Mouse (Mus musculus): ENCODE data around the gene Elof1. TPM values are rescaled to one million over a fixed set of nuclear protein-coding genes. Genes with fewer than 3 reads are reported as not detected.

Elof1 gene
- polyA plus RNA-seq, 1 experiment from 2014 or later: 261 TPM

DNA sequence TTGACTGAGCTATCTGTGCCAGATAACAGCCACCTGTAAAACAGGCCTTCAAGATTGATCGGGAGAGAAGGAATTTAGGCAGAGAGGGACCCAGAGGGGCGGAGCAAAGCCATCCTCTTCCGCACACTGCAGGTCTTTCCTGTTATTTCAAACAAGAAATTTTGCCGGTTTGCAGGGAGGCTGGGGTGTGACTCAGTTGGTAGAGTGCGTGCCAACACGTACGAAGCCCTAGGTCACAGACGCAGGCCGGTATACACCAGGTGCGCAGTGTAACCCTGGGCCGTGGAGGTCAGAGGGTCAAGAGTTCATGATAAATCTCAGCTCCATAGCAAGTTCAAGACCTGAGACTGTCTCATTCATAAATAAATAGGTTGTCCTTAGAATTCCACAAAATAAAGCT, 15.2 kb upstream of the Elof1 start:
- WGBS: 50% methylated on average over 11 of the region's 11 CpGs
- Histone ChIP-seq H3K4me3 (peak overlapping the region; percentile 40), H3K27me3 (ENCODE audit: insufficient read depth, poor library complexity, severe bottlenecking) (peaks cover 75% of the 10 kb centered on the region)

DNA sequence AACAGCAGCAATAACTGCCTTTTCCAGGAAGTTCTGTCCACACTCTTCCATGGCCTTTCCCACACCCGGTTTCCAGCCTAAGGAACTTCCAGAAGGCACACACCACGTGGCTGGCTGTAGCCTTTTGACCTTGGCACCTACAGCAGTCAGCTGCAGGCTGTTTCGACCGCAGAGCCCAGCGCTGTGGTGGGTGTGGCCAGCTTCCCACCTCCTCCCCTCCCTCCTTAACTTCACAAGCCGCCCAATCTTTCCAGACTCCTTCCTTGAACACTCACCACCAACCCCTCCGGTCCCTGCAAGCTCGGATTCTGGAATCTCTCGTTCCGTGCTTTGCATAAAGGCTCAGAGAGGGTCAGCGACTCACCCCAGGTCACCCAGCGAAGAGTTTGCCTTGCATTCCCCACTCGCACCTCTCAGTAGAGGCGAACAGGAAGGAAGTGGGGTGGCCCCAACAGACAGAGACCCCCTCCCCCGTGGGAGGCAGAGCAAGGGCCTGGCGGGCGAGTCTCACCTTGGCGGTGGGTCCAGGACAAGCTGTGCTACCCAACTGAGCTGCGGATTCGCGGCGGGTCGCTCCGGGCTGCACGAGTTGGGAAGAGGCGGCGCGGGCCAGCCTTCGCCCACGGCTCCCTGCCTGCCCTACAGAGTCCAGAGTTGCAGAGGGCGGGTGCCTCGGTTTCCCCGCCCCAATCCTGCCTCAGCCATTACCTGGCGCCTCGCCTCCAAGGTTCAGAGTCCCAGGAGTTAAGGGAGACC, 14.4 kb upstream of the Elof1 start:
- Histone ChIP-seq H3K4me3 (peak overlapping the region; percentile 40), H3K9me3 (no peaks in the 10 kb centered on the region), H3K27ac (peak overlapping the region; percentile 62), H3K36me3 (no peaks in the 10 kb centered on the region), H3K27me3 (ENCODE audit: insufficient read depth, poor library complexity, severe bottlenecking) (peaks cover 71% of the 10 kb centered on the region), H3K4me1 (replicated peaks) (peaks cover 12% of the 10 kb centered on the region)
- peak; percentile 37 for DNase-seq (ENCODE audit: low spot score)
- 1% methylated on average over 35 of the region's 35 CpGs for WGBS

More for the DNA sequence above, 15.2 kb upstream of the Elof1 start:
- Histone ChIP-seq H3K4me1 (replicated peaks) (peaks cover 19% of the 10 kb centered on the region), H3K9me3 (no peaks in the 10 kb centered on the region), H3K36me3 (no peaks in the 10 kb centered on the region), H3K27ac (no peak overlapping the region)
- DNase-seq (ENCODE audit: low spot score): no peak

DNA sequence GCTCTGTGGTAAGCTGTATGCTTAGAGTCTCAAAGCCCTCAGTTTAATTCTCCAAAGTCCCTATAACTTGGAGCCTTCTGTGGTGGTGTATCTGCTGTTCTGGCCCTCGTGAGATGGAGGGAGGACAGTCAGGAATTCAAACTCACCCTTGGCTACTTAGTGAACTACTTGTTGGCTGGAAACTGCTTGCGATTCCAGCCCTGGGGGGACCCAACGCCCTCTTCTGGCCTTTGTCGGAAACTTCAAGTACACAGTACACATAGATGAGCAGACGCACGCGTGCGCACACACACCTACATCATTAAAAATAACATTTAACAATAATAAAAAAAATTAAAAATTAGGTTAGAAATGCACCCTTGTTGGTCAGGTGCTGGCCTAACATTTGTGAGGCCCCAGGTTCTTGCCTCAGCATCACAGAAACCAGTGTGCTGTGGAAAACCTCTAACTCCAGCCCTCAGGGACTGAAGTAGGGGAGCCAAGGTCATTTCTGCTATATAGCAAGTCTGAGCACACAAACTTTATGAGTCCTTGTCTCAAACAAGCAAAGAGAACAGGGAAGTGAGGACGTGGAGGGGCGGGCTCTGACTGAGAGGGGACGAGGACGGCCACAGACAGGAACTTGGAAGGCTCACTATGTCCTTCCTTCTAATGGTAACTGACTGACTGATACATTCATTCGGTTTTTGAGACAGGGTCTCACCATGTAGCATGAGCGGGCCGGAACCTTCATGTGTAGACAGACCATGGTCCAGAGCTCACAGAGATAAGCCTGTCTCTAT, 8.5 kb upstream of the Elof1 start:
- no peak for DNase-seq (ENCODE audit: low spot score)
- H3K9me3 ChIP-seq: no peaks in the 10 kb centered on the region
- no peaks in the 10 kb centered on the region for H3K4me1 ChIP-seq (replicated peaks)
- H3K4me3 ChIP-seq: no peak overlapping the region
- WGBS: 88% methylated on average over 15 of the region's 15 CpGs
- no peaks in the 10 kb centered on the region for H3K36me3 ChIP-seq
- no peak overlapping the region for H3K27ac ChIP-seq
- H3K27me3 ChIP-seq (ENCODE audit: insufficient read depth, poor library complexity, severe bottlenecking): peaks cover 25% of the 10 kb centered on the region

DNA sequence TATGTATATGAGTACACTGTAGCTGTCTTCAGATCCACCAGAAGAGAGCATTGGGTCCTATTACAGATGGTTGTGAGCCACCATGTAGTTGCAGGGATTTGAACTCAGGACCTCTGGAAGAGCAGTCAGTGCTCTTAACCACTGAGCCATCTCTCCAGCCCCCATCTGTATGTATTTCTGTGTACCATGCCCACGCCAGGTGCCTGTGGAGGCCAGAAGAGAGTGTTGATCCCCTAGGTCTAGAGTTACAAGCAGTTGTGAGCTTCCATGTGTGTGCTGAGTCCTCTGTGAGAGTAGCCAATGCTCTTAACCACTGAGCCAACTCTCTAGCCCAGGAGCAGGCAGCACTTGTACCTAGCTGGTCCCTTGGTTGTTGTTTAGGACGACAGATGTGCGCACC, 7.2 kb upstream of the Elof1 start:
- Histone ChIP-seq H3K36me3 (no peaks in the 10 kb centered on the region), H3K9me3 (no peaks in the 10 kb centered on the region), H3K4me3 (no peak overlapping the region), H3K27ac (no peak overlapping the region), H3K4me1 (replicated peaks) (no peaks in the 10 kb centered on the region), H3K27me3 (ENCODE audit: insufficient read depth, poor library complexity, severe bottlenecking) (peaks cover 13% of the 10 kb centered on the region)
- WGBS: 87% methylated on average over 3 of the region's 3 CpGs
- no peak for DNase-seq (ENCODE audit: low spot score)

DNA sequence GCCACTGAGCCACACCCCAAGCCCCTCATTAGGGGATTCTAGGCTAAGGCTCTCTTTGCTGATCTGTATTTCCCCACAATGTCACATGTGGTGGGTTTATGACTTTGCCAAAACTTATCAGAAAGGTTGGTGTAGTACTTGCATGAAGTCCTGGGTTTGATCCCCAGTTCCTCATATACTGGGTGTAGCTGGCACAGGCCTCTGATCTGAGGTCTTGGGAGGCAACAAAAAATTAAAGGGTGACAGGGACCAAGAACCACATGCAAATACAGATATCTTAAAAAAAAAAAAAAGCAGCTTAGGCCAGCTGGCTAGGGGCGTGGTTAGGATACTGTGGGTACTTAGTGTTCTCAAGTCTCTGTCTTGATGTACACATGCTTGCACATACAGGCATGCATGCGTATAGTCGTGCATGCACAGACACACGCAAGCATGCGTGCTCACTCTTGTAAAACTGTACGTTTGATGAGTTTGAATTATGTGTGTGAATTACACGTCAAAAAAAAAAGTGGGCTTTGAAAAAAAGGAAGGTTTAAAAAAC, 6.2 kb upstream of the Elof1 start:
- Histone ChIP-seq H3K36me3 (no peaks in the 10 kb centered on the region), H3K4me3 (no peak overlapping the region), H3K27me3 (ENCODE audit: insufficient read depth, poor library complexity, severe bottlenecking) (0 out of 2 replicates have a peak, but pooled peaks cover 4% of the 10 kb centered on the region), H3K9me3 (no peaks in the 10 kb centered on the region), H3K27ac (no peak overlapping the region), H3K4me1 (replicated peaks) (peaks cover under 1% of the 10 kb centered on the region; the same call in 1 of the 2 replicates)
- DNase-seq (ENCODE audit: low spot score): no peak
- 87% methylated on average over 7 of the region's 7 CpGs for WGBS

DNA sequence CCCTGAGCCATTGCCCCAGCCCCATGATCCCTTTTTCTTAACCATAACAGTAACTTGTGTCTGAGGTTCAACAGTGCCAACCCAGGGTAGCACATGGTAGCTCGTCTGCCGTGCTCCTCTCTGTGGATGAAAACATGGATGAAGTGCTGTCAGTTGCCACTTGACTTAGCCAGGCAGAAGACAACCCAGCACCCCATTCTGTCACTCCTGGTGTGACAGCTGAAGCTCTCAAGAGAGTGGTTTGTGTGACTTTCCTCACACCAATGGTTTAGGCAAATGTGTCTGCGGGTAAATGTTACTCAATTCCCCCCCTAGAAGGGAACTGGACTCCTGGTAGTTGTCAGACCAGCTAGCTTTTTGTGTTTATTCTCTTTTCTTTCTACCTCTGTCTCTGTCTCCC, 5.0 kb upstream of the Elof1 start:
- Histone ChIP-seq H3K4me3 (no peak overlapping the region), H3K27me3 (ENCODE audit: insufficient read depth, poor library complexity, severe bottlenecking) (0 out of 2 replicates have a peak, but pooled peaks cover 4% of the 10 kb centered on the region), H3K4me1 (replicated peaks) (peaks cover 10% of the 10 kb centered on the region), H3K36me3 (no peaks in the 10 kb centered on the region), H3K27ac (no peak overlapping the region), H3K9me3 (no peaks in the 10 kb centered on the region)
- DNase-seq (ENCODE audit: low spot score): no peak
- 82% methylated on average over 3 of the region's 3 CpGs for WGBS

DNA sequence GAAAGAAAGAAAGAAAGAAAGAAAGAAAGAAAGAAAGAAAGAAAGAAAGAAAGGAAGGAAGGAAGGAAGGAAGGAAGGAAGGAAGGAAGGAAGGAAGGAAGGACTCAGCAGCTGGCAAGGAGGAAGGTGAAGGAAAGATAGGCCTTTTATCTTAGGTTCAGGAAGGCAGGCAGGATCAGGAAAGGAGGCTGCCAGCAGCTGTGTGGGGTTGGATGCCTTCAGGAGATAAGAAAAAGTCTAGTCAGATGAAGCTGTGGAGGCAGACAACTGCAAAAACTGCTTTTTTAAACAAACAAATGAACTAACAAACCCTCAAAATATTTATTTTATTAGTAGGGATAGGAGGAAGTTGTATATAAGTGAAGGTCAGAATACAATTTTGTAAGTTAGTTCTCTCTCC, 4.6 kb upstream of the Elof1 start:
- Histone ChIP-seq H3K27ac (no peak overlapping the region), H3K9me3 (no peaks in the 10 kb centered on the region), H3K36me3 (no peaks in the 10 kb centered on the region), H3K4me1 (replicated peaks) (peaks cover 13% of the 10 kb centered on the region), H3K27me3 (ENCODE audit: insufficient read depth, poor library complexity, severe bottlenecking) (no peaks in the 10 kb centered on the region), H3K4me3 (no peak overlapping the region)
- DNase-seq (ENCODE audit: low spot score): no peak

DNA sequence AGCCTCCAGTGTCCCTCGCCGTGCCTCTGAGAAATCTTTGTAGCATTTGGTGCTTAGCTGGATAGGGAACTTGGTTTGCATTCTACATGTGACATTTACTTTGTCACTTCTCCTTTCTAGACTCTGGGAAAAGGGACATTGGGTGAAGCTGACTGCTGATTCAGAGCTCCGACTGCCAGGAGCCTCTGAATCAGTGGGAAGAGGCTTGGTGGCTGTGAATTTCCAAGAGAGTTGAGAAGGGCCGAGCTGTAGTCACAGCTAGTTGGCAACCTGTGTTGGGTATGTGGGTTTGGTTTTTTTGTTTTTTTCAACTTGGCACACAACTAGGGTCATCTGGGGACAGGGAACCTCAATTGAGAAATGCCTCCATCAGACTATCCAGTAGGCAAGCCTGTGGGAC, 2.6 kb upstream of the Elof1 start:
- Histone ChIP-seq H3K36me3 (peaks cover 4% of the 10 kb centered on the region), H3K4me3 (no peak overlapping the region), H3K4me1 (replicated peaks) (peaks cover 24% of the 10 kb centered on the region), H3K9me3 (no peaks in the 10 kb centered on the region), H3K27ac (no peak overlapping the region), H3K27me3 (ENCODE audit: insufficient read depth, poor library complexity, severe bottlenecking) (no peaks in the 10 kb centered on the region)
- WGBS: 92% methylated on average over 4 of the region's 4 CpGs
- DNase-seq (ENCODE audit: low spot score): no peak

DNA sequence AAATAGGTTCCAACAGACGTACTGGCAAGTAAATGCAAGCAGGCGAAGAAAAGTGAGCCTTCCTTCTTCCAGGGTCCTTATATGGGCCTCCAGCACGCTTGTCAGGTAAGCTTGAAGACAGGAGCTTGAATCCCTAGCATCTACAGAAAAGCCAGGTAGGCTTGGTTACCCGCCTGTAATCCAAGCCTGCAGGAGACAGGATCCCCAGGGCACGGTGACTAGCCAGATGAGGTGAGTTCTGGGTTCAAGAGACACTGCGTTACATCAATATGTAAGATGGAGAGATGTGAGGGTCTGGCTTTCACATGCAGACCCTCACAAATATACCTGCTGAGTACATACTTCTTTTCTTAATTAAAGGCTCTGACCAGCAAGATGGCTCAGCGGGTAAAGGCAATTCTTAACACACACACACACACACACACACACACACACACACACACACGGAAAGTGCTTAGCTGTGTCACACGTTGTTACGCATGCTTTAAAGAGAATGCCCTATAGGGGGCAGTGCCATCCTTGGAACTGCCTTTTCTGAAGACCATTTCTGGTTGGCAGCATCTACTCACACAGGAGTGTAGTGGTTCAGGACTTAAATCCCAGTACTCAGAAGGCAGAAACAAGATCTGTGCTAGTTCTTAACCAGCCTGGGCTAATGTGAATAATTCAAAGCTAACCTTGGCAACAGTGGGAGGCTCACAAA, 933 bp upstream of the Elof1 start:
- WGBS: 47% methylated on average over 10 of the region's 10 CpGs
- peak; percentile 45 for DNase-seq (ENCODE audit: low spot score)
- Histone ChIP-seq H3K27me3 (ENCODE audit: insufficient read depth, poor library complexity, severe bottlenecking) (no peaks in the 10 kb centered on the region), H3K36me3 (peaks cover 20% of the 10 kb centered on the region), H3K4me3 (peak overlapping the region; percentile 97), H3K9me3 (no peaks in the 10 kb centered on the region), H3K4me1 (replicated peaks) (peaks cover 24% of the 10 kb centered on the region), H3K27ac (peak overlapping the region; percentile 92; the same call in 1 of the 2 replicates)

DNA sequence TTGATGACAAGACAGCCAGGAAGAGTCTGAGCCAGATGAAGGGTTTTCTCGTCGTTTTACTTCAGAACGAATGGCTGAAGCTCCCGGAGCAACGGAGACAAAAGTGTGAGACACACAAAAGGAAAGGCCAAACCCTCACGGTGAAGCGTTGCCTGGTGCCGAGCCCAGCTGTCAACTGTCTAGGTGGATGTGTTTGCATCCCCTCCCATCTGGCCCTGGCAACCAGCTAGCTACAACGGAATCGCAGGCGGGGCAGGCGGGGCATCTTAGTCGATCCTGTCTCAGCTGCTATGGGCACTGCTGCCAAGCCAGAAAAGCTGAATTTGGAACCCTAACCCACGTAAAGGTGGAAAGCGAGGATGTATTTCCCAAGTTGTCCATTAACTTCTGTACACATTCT, 886 bp downstream of the Elof1 start:
- H3K4me1 ChIP-seq (replicated peaks): peaks cover 24% of the 10 kb centered on the region
- H3K36me3 ChIP-seq: peaks cover 38% of the 10 kb centered on the region
- peak overlapping the region; percentile 97 for H3K4me3 ChIP-seq
- no peaks in the 10 kb centered on the region for H3K27me3 ChIP-seq (ENCODE audit: insufficient read depth, poor library complexity, severe bottlenecking)
- no peaks in the 10 kb centered on the region for H3K9me3 ChIP-seq
- 25% methylated on average over 15 of the region's 15 CpGs for WGBS
- DNase-seq (ENCODE audit: low spot score): peak; percentile 40
- peak overlapping the region; percentile 92 for H3K27ac ChIP-seq

DNA sequence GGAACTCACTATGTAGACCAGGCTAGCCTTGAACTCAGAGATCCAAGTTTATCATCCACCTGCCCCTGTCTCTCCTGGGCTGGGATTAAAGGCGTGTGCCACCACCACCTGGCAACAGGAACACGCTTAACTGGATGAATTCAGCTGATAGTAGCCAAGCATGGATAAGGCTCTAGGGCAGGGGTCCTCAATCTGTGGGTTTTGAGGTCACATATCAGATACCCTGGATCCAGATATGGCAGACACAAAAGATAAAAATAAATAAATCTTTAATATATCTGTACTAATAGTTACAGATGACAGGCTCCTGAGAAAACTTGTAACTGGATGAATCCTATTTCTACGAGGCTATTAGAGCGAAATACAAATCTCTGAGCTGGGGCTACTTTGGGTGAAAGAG, 1.3 kb downstream of the Elof1 start:
- peaks cover 43% of the 10 kb centered on the region for H3K36me3 ChIP-seq
- 91% methylated on average over 4 of the region's 4 CpGs for WGBS
- peak overlapping the region; percentile 97 for H3K4me3 ChIP-seq
- H3K4me1 ChIP-seq (replicated peaks): peaks cover 24% of the 10 kb centered on the region
- no peak for DNase-seq (ENCODE audit: low spot score)
- H3K27ac ChIP-seq: peak overlapping the region; percentile 92; the same call in 1 of the 2 replicates
- H3K27me3 ChIP-seq (ENCODE audit: insufficient read depth, poor library complexity, severe bottlenecking): no peaks in the 10 kb centered on the region
- no peaks in the 10 kb centered on the region for H3K9me3 ChIP-seq

DNA sequence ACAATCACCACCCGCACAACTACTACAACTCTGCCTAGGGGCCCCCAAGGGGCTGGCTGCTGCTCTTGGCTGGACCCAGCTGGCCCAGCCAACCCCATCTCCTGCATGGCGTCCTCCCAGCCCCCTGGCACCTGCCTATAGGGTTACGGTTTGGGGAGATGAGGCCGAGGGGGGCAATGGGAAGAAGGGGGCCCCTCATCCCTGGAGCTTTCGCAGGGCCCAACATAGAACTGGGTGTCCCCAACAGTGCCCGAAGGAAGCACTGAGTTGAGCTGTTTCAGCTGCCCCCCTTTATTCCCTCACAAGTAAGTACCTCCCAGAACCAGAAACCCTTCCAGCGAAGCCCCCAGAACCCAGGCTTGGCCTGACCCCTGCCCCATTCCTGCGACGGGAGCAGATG, 8.8 kb downstream of the Elof1 start:
- Histone ChIP-seq H3K4me1 (replicated peaks) (no peaks in the 10 kb centered on the region), H3K9me3 (no peaks in the 10 kb centered on the region), H3K27ac (no peak overlapping the region), H3K27me3 (ENCODE audit: insufficient read depth, poor library complexity, severe bottlenecking) (no peaks in the 10 kb centered on the region), H3K4me3 (no peak overlapping the region), H3K36me3 (peaks cover 53% of the 10 kb centered on the region)
- whole genome bisulfite sequencing: 92% methylated on average over 9 of the region's 9 CpGs
- no peak for DNase-seq (ENCODE audit: low spot score)
